Mouse (Mus musculus): ENCODE measurements at regions not wholly inside any gene's neighbourhood (a gene's known extent, or its start where the extent isn't known, plus 50 kb on each side); places are given as distances from the start of the nearest gene placed in this dataset.

- Histone ChIP-seq H3K4me1 (replicated peaks) (0 out of 2 replicates have a peak, but pooled peaks cover 2% of the 10 kb centered on the region), H3K27ac (no peak overlapping the region), H3K9ac (replicated peaks) (no peak overlapping the region), H3K9me3 (no peaks in the 10 kb centered on the region), H3K36me3 (no peaks in the 10 kb centered on the region), H3K4me3 (replicated peaks) (no peak overlapping the region), H3K27me3 (peaks cover 3% of the 10 kb centered on the region; the same call in 1 of the 2 replicates), H3K4me2 (no peak overlapping the region)
- WGBS: 21% methylated on average over 8 of the region's 8 CpGs
- no peak for ATAC-seq (ENCODE audit: insufficient number of reproducible peaks, insufficient read depth, low FRiP score, low TSS enrichment, low read depth)
Measured at GRCm38 (mm10) chr19:48136231-48136630, 69.6 kb upstream of the Sorcs3 start.

GRCm38 (mm10) chr19:48144129-48144528 lies 61.7 kb upstream of the Sorcs3 start:
- H3K4me2 ChIP-seq: no peak overlapping the region
- 30% methylated on average over 1 of the region's 1 CpGs for WGBS
- H3K36me3 ChIP-seq: no peaks in the 10 kb centered on the region
- no peak overlapping the region for H3K4me3 ChIP-seq (replicated peaks)
- H3K27ac ChIP-seq: no peak overlapping the region
- H3K4me1 ChIP-seq (replicated peaks): no peaks in the 10 kb centered on the region
- no peak overlapping the region for H3K9ac ChIP-seq (replicated peaks)
- no peaks in the 10 kb centered on the region; the same call in 1 of the 2 replicates for H3K27me3 ChIP-seq
- no peaks in the 10 kb centered on the region for H3K9me3 ChIP-seq
- no peak for ATAC-seq (ENCODE audit: insufficient number of reproducible peaks, insufficient read depth, low FRiP score, low TSS enrichment, low read depth)

Data from limb, embryonic 12.5 days (tissue).